Mouse (Mus musculus) heart, postnatal 0 days (tissue): ENCODE results near the gene Sptbn4.

Source experiments
- CTCF ChIP-seq: IDR thresholded peaks from 2 replicates; pipeline ENCODE4 v1.5.1; 2016; ENCODE audit warnings: antibody characterized with exemption, control low read depth, low read depth
- EP300 ChIP-seq: IDR thresholded peaks from 2 replicates; pipeline ENCODE4 v1.6.1; 2016; ENCODE audit warnings: antibody characterized with exemption, low read depth

- TF ChIP-seq CTCF: no peak
- TF ChIP-seq EP300: no peak
These were observed 137.7 kb downstream of the Sptbn4 start for GRCm38 (mm10) chr7:27309832-27310231.
